Mouse (Mus musculus) 3T3-L1 (cell line): ENCODE measurements at regions not wholly inside any gene's neighbourhood (a gene's known extent, or its start where the extent isn't known, plus 50 kb on each side); places are given as distances from the start of the nearest gene placed in this dataset.

Experiments used
- DNase-seq: peaks from one replicate; pipeline ENCODE4 v3.0.0-alpha.2; 2015; ENCODE audit warnings: low read depth, low spot score

DNA sequence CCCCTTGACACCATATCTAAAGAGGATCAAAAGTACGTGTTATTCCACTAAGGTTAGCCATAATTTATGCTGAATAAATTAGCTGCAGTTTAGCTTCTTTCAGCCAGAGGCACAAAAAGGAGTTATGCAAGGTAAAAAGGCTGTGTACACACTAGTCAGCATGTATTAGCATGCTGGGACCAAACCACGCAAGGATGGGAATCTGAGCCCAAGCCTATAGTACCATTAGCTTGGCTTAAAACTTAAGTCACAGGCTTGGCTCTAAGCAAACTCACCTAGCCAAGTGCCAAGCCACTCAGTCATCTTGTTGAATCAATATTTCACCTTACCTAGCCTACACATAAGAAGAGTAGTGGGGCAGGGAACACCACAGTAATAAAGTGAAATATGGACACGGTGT lies 339.9 kb upstream of the Arid1b start:
- DNase-seq = no peak

DNA sequence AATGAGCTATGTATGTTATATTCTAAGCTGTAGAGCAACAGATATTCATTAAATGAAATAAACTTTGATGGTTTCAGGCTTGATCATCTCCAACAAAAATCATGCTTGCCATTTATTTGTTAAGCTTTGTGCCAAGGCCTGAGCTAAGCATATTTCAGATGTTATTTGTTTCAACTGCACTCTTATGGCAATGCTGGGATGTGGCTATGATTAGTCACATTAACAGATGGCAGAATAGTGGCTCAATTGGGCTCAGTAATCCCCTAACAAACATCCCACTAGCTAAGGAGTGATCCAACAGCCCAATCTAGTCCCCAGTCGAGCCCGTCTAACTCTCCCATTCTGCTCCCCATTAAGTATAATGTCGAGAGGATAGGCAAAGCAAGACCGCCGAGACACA lies 332.1 kb upstream of the Arid1b start:
- no peak for DNase-seq

DNA sequence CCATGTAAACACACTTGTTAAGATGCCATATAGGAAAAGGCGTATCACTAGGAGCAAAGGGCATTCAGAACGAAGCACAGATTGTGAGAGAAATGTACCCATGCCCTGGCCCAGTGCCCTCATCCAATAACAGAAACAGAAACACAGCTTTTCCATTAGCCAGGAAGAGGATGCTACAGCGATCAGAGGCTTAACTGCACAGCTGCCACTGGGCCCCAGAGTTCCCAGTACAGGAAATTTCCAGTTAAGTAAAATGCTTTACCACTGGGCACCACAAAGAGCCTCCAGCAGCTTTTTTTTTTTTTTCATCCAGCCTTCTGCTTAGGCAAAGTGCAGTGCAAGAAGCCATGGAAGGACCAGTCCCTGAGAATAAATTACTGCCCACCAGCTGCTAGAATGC lies 325.6 kb upstream of the Arid1b start:
- DNase-seq = no peak

DNA sequence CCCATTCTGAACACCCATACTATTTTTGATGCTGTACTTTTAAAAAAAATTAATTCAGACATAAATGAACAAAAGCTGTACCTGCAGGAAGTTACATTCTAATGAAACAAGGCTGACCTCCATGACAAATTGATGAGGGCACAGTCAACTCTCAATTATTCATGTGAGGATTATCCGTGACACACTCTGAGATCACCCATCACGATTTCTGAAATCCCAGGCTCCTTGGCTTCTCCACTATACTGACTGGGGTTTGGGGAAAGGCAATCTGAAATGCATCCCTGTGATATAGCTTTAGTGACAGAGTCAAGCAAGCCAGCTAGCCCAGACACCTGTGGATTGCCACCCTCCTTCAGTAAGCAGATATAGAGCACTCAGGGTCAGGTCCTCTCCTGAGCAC lies 320.9 kb upstream of the Arid1b start:
- DNase-seq = no peak

DNA sequence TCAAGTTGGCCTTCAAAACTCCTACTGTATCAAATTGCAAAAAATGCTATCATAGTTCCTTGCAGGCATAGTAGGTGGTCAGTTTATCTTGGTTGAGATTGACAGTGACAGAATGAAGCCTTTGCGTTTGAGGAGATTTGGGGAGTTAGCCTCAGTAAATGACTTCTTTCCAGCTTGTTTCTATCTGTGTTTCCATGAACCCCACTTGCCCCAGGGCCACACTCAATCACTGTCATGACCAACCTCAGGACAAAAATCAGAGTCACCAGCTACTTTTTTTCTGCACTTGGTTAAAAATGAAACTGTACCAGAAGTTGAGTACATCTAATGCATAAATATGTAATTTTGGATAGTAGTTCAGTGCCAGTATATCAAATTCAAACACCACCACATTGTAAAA lies 287.7 kb upstream of the Arid1b start:
- DNase-seq = no peak

DNA sequence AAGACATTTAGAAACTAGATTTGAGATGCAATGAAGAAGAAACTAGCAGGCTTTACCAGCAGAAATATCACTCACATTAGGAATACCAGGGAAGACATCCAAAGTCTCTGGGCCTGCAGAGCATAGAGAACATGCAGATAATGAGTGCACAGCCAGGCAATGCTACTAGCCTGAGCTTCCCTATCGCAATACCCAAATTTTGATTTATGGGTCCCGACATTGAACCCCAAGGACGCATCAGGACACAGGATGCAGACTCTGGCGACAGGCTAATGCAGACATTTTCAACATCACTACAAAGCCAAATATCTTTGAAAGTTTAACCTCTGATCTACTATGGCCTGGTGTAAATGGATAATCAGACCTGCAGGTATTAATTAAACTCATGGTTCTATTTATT lies 273.1 kb upstream of the Arid1b start:
- no peak for DNase-seq

DNA sequence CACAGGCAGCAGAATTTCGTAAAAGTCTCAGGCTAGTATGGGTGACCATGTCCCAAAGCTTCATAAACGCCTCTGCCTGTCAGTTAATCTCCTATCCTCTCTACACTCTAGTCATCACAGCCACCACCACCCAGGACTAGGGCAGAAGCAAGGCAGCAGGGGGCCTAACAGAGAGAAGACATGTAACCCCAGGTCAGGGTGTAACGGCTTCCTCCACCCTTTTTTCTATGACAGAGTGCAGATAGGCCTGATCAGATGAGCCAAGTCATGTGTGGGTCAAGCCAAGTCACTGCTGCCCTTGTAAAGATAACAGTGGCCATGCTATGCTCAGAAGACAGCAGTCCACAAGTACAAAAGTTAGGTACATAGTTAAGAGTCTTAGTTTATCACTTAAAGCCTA lies 270.1 kb upstream of the Arid1b start:
- no peak for DNase-seq

DNA sequence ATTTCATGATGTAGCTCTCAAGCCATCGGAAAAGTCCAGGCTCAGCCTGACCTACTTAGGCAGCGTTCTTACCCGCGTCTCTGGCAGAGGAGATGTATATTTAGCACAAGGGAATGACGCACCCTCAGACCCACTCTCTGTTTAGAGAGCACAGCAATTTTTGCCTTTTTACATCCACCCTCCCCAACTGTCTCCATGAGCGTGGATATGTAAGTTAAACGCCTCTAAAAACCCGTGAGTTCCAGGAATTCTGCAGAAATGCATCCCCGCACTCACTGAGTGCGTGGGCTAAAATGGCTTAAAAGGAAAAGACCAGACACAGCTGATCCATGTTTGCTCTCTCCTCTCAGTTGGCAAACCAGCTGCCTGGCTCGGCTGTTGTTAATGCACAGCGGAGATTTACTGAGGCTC lies 267.8 kb upstream of the Arid1b start:
- DNase-seq = no peak

DNA sequence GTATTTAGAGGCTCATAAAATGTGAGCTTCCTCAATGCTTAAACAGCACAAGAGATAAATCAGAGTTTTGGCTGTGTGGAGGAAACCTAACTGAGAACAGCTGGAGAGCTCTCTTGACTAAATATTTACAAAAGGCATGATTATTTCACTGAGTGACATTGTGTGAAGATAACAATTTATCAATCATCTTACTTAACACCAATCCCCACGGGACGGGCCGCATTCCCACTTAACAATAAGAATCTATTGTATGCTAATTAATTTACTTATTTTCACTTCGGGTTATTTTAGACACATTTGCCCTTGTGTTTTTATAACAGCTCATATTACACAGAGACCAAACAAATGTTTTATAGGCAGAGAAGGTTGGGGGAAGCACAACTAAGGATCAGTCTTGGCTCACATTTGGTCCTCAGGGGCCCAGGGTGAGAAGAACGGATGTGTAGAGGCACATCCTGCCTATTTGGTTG lies 259.7 kb upstream of the Arid1b start:
- no peak for DNase-seq

DNA sequence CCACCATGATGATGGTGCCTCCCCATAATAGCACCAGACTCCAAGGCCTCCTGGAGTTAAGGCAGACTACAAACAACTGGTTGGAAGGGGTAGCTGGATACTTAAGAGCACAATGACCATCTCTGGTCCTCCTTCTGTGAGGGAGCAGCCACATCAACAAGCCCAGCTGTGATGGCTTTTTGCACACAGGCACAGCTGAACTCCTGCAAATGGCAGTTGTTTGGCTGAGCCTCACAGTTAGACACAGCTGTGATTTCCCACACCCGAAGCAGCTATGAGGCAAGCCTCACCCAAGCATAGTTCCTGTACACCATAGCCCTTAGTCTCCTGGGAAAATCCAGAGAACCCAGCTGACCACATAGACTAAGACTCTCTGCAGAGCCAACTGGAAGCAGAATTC lies 258.9 kb upstream of the Arid1b start:
- DNase-seq = no peak

DNA sequence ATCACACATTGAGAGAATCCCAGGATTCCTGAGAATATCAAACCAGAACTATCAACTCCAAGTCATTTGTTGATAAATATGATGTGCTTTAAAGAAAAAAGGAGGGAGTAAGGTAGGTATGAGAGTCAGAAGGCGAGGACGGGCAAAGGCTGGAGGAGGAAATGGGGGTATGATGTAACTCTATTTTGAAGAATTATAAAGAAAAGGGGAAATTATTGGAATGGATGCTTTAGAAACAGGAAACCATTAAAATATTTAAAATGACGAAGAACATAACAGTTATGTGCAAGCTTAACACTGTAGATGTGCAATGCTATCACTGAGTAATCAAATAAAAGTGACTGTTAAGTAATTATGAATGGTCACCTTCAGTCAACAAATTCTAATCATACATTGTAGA lies 257.4 kb upstream of the Arid1b start:
- no peak for DNase-seq

DNA sequence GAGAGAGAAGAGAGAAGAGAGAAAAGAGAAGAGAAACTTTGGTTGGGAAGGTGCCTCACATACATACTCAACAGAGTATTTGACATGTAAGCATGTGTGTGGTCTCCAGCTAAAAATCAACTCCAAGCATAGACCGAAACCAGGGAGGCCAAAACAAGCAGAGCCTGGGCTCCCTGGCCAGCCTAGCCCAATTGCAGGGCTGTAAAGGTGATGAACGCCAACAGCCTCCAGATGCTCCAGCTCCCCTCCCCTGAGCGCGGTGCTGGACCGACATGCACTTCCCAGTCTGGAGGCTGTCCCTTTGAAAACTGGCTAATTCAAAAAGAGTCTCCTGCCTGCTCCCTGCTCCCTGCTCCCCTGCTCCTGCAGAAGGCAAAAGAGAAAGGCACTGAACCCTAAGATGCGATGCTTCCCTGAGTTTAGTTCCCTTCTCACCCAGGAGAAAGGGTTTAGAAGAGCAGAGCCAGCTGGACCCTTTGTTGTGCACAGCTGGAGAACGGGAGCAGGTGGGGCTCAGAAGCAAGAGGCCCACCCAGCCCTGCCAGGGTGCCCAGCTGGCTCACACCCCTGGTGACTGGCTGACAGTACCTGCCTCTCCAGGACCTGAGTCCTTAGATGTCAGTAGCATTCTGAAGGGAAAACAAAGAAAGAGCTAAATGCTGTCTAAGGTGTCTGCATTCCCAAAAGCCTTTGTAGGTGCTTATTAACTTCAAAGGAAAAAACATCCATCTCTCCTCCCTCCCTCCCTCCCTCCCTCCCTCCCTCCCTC lies 255.2 kb upstream of the Arid1b start:
- DNase-seq = no peak

DNA sequence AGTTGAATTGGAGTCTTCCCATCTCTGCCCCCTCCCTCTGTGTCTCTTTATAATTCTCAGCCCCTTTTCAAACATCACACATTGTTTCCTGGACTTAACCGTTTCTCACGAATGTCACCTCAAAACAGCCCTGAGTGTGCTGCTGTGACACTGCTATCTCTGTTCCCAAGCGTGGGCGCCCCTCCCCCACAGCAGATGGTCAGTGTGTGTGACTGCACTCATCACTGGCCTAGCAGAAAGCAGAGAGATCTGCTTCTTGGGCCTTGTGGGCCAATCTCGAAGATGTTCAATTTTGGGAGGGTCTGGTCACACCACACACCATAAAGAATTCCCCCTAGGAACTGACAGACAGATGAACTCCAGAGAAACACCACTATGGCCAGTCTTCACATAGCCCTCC lies 253.3 kb upstream of the Arid1b start:
- no peak for DNase-seq

DNA sequence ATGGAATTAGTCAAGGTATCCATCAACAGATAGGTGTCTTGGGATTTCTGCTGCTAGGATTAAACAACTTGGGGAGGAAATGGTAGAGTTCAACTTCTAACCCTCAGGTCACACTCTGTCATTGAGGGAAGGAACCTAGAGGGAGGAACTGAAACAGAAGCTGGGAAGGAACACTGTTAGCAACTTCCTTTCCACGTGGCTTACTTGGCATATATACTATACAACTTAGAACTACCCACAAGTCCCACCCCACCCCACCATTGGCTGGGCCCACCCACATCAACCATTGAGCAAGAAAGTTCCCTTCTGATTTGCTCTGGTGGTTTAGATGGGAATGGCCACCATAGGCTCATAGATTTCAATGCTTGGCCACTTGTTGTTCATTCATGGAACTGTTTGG lies 251.8 kb upstream of the Arid1b start:
- DNase-seq = no peak

DNA sequence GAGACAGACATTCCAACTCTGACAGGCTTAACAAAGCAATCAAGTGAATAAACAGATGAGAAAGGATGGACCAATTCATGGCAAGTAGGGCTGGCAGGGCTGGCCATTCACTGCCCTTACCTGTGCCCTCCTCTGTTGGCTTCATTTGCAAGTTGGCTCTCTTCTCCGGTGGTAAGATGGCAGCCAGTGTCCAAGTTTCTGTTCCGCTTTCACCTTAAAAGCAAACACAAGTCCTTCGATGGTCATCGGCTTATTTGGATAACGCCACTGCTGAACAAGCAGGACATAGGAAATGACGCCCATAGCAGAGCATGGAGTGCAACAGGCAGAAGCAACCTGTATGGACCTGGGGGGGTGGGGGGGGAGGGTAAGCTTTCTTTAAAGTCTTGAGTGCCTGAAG lies 231.2 kb upstream of the Arid1b start:
- no peak for DNase-seq

DNA sequence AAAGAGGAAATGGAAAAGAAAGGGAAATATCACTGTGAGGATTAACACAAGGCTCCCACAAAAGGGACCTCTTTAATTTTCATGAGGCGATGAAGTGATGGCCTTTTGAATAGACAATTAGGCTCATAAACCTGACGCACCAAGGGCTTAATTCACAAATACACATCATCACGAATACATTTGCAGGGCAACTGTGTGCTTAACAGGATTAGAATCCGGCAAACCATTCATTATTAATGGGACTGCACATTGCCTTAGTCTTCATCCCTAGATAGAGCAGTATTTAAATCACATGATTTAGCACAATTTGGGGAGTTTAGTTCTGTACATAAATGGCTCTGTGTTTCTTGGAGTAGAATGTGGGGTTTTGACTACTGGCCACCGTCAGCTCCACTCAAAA lies 228.4 kb upstream of the Arid1b start:
- DNase-seq = no peak

DNA sequence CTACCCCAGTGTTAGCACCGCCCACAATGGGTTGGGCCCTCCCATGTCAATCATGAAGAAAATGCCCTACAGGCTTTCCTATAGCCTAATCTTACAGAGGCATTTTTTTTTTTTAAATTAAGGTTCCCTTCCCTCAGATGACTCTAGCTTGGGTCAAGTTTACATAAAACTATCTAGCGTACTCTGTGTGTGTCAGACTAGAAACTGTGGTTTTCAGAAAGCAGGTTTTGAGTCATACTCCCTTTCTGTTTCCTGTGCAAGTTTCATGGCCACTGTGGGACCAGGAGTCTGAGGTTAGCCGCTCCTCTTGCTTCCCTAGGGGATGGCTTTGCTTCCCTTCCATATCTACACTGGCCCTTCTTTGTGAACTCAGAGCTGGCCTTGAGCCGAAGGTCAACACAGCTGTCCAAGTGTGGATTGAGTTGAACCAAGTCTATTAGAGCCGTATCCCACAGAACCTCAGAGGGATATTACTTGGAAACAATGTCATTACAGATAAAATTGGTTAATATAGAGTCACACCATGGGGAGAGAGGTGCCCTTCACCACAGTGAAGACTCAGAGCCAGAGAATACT lies 226.1 kb upstream of the Arid1b start:
- no peak for DNase-seq

DNA sequence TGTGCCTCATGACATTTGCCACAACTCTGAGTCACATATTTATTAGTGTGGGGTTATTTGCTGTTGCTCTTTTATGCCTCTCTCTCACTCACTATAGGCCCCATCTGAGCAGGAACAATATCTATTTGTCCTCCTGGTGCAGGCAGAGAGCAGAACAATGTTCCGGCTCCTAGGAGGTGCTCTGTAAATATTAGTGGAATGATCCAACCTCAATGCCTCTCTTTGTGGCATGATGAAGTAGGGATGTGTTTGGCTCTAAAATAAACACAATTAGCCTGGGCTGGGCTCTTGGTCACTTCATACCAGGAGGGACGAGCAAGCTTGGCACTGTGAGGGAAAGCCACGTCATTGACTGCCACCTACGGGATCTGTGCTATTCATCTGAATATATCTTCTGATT lies 224.8 kb upstream of the Arid1b start:
- DNase-seq = no peak

DNA sequence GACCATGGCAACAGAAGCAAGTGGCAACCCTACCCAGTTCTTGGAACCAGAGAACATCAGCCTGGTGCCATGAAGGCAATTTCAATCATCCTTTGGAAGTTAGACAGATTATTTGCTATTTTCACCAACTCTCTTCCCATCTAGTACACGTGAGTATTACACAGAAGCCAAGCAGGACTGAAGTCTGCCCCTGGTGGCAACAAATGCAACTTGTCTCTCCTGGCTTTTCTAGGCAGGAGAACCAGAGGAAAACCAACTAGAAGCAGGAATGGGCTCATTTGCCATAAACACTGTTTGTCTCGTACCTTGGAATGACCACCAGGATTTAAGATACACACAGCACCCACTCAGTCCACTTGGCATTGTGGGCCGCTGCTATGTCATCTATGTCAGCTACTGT lies 224.1 kb upstream of the Arid1b start:
- peak; percentile 42 for DNase-seq

DNA sequence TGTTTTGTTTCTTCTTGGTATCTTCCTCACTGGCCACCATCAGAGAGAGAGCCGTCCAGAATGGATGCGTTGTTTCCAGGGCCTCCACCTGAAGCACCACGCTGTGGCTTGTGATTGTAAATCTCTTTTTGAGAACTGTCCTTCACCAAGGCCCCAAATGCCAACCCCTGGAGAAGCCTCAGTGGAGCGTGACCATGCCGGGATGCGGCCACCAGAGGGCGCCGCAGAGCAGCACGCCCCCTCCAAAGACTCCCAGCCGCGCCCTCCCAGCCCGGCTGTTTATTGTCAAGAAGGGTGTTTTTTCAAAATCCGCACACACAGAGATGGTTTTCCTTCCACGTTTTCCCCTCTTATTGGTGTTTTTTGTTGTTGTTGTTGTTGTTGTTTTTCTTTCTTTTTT lies 216.0 kb upstream of the Arid1b start:
- DNase-seq = peak; percentile 75

DNA sequence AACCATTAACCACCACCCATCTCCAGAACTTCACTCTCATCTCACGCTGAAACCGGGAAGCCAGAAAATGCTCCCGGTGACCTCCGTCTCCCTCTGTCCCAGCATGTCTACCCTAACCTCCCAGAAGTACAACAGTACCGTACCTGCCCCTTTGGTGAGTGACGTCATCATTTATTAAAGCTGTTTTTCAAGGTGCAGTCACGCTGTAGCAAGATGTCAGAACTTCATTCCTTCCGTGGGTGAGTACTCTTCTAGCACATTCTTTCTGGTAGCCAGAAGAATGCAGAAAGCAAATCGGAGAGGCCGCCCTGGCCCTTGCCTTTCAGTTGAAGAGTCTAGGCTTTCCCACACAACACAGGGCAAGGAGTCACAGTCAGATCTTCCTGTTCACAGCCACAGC lies 215.1 kb upstream of the Arid1b start:
- DNase-seq = no peak

DNA sequence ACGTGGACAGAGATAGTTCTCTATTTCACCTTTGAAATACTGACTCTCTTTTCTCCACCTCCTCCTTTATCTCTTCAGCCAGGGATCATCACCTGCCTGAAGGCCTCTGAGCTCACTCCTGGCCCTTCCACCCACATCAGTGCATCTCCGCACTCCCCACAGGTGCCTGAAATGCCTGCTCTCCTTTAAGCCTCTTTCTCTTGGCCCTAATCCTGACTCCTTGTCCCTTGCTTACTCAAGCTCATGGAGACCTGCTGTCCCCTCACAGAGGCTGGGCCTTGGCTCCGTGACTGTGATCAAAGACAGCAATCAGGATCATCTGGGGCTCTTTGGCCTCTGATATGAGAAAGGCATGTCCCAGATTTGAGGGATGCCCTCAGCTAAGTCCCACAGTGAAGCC lies 212.5 kb upstream of the Arid1b start:
- no peak for DNase-seq

DNA sequence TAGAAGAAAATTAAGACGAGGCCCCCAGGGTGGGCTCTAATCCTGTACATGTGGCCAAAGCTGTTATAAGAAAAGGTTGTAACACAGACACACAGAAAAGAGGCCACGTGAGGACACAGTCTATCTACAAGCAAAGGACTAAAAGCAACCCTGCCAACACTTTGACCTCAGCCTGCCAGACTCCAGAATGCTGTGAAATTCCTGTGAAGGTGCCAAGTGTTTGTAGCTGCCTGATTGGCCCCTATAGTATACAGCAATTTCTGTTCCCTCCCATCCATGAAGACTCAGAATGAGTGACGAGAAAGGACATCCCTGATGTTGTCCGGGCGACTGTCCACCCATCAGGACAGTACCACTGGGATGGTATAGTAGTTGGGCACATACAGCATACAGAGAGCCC lies 209.8 kb upstream of the Arid1b start:
- DNase-seq = no peak
